Mouse (Mus musculus) olfactory bulb, adult 2 months (tissue): ENCODE data around the gene Fam227b. TPM values are rescaled to one million over a fixed set of nuclear protein-coding genes. Genes with fewer than 3 reads are reported as not detected.

Source experiments
- H3K27ac ChIP-seq: fragments of 200-500 bp; 2 replicates; pipeline ENCODE4 v1.5.1; 2012; ENCODE audit warnings: low read depth, low read length; ENCODE audit not compliant: insufficient read depth
- H3K4me1 ChIP-seq: fragments of 200-500 bp; 2 replicates; pipeline ENCODE4 v1.6.1; 2012; ENCODE audit warnings: low read length; ENCODE audit not compliant: control insufficient read depth, insufficient read depth
- H3K4me3 ChIP-seq: fragments of 200-500 bp; 2 replicates; pipeline ENCODE4 v1.5.1; 2012; ENCODE audit warnings: mild to moderate bottlenecking, low read depth, low read length, moderate library complexity; ENCODE audit not compliant: insufficient read depth
- CTCF ChIP-seq: fragments of 200-500 bp; IDR thresholded peaks from 2 replicates; pipeline ENCODE4 v1.5.1; 2012; ENCODE audit warnings: low read depth, mild to moderate bottlenecking, low read length, moderate library complexity; ENCODE audit not compliant: insufficient read depth
- POLR2A ChIP-seq: fragments of 200-500 bp; IDR thresholded peaks from 2 replicates; pipeline ENCODE4 v1.6.1; 2012; ENCODE audit warnings: mild to moderate bottlenecking, low read depth, low read length, moderate library complexity; ENCODE audit not compliant: insufficient read depth
- WGBS: fragments of 180-500 bp; shearing (Covaris S2); methylation state at CpG from one replicate; pipeline ENCODE4 v1.1.7; 2018; 5-methylcytosine and 5-hydroxymethylcytosine counted together
- polyA plus RNA-seq: library from polyadenylated mRNA; stranded (reverse); fragments of >200 nt; gene quantifications from 2 replicates; pipeline ENCODE4 v1.2.4, GENCODE M21; 2012; ENCODE audit warnings: low replicate concordance; ENCODE audit not compliant: missing spikeins, insufficient read depth, insufficient read length

The Fam227b gene
- polyA plus RNA-seq, 1 experiment = not detected

- Histone ChIP-seq H3K4me3 (no peak overlapping the region), H3K4me1 (no peaks in the 10 kb centered on the region), H3K27ac (no peak overlapping the region; the same call in 1 of the 2 replicates)
- no peak for TF ChIP-seq POLR2A
- no peak for TF ChIP-seq CTCF
- WGBS = 40% methylated on average over 8 of the region's 8 CpGs
These were observed 120.5 kb downstream of the Fam227b start for GRCm38 (mm10) chr2:126031186-126031900.

- 31% methylated on average over 3 of the region's 3 CpGs for WGBS
These were observed 135.9 kb downstream of the Fam227b start for GRCm38 (mm10) chr2:126015763-126016473.

GRCm38 (mm10) chr2:126014989-126015710 is 136.7 kb downstream of the Fam227b start:
- TF ChIP-seq POLR2A (no peak), CTCF (no peak)
- WGBS = 71% methylated on average over 12 of the region's 12 CpGs
- H3K4me3 ChIP-seq = no peak overlapping the region
- no peak overlapping the region for H3K27ac ChIP-seq
- H3K4me1 ChIP-seq = no peaks in the 10 kb centered on the region

More at GRCm38 (mm10) chr2:126015763-126016473, 135.9 kb downstream of the Fam227b start:
- Histone ChIP-seq H3K4me3 (no peak overlapping the region), H3K4me1 (no peaks in the 10 kb centered on the region), H3K27ac (no peak overlapping the region)
- no peak for TF ChIP-seq POLR2A
- no peak for TF ChIP-seq CTCF

- no peaks in the 10 kb centered on the region for H3K4me1 ChIP-seq
- no peak overlapping the region for H3K4me3 ChIP-seq
- no peak overlapping the region for H3K27ac ChIP-seq
- 88% methylated on average over 2 of the region's 2 CpGs for WGBS
- TF ChIP-seq CTCF (no peak), POLR2A (no peak)
These were observed 145.1 kb downstream of the Fam227b start for GRCm38 (mm10) chr2:126006742-126007141.

- WGBS = 42% methylated on average over 3 of the region's 3 CpGs
- no peak overlapping the region for H3K27ac ChIP-seq
- TF ChIP-seq POLR2A = no peak
- no peak for TF ChIP-seq CTCF
- no peak overlapping the region for H3K4me3 ChIP-seq
- no peaks in the 10 kb centered on the region for H3K4me1 ChIP-seq
These were observed 145.7 kb downstream of the Fam227b start for GRCm38 (mm10) chr2:126006088-126006487.

GRCm38 (mm10) chr2:126002291-126002690 is 149.5 kb downstream of the Fam227b start:
- no peak for TF ChIP-seq CTCF
- no peak for TF ChIP-seq POLR2A
- H3K4me3 ChIP-seq = no peak overlapping the region
- WGBS = 80% methylated on average over 5 of the region's 5 CpGs
- H3K27ac ChIP-seq = no peak overlapping the region
- H3K4me1 ChIP-seq = no peaks in the 10 kb centered on the region

GRCm38 (mm10) chr2:125975808-125976345 is 175.9 kb downstream of the Fam227b start:
- no peak for TF ChIP-seq POLR2A
- no peak for TF ChIP-seq CTCF
- H3K4me3 ChIP-seq = no peak overlapping the region
- WGBS = 73% methylated on average over 5 of the region's 5 CpGs
- H3K27ac ChIP-seq = no peak overlapping the region
- H3K4me1 ChIP-seq = no peaks in the 10 kb centered on the region

GRCm38 (mm10) chr2:125975206-125975605 is 176.6 kb downstream of the Fam227b start:
- TF ChIP-seq POLR2A = no peak
- 97% methylated on average over 10 of the region's 10 CpGs for WGBS
- Histone ChIP-seq H3K4me3 (no peak overlapping the region), H3K27ac (no peak overlapping the region), H3K4me1 (no peaks in the 10 kb centered on the region)
